Mouse (Mus musculus) c-Kit-positive CD71-positive TER-119-negative erythroid progenitor cells, embryonic 14.5 days (primary cell): ENCODE data around the gene Mcu.

Experiments
- DNase-seq: peaks from one replicate; pipeline ENCODE4 v3.0.0-alpha.2; 2013; ENCODE audit warnings: low read depth

The Mcu gene

GRCm38 (mm10) chr10:59616522-59616921 lies at the start of gene Mcu:
Mcu (minus strand) TSS chr10:59616692.
- DNase-seq: peak; percentile 87

- DNase-seq: no peak
Observed at GRCm38 (mm10) chr10:59665503-59666291, 49.2 kb upstream of the Mcu start.

- no peak for DNase-seq
Observed at GRCm38 (mm10) chr10:59664765-59665164, 48.3 kb upstream of the Mcu start.

DNA sequence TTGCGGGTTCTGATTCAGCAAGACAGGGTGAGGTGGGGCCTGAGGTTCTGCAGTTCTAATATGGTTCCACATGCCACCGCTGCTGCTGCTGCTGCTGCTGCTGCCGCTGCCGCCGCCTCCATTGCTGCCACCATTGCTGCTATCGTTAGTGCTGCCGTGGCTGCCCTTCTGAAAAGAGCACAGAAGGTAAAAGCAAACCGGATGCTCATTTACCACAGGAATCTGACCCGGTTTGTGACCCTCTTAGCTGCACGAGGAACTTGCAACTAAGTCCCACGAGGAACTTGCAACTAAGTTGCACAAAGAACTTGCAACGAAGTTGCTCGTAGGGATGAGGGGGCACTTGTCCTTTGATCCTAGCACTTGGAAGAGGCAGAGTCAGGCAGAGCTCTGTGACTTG lies 40.3 kb upstream of the Mcu start:
- no peak for DNase-seq

DNA sequence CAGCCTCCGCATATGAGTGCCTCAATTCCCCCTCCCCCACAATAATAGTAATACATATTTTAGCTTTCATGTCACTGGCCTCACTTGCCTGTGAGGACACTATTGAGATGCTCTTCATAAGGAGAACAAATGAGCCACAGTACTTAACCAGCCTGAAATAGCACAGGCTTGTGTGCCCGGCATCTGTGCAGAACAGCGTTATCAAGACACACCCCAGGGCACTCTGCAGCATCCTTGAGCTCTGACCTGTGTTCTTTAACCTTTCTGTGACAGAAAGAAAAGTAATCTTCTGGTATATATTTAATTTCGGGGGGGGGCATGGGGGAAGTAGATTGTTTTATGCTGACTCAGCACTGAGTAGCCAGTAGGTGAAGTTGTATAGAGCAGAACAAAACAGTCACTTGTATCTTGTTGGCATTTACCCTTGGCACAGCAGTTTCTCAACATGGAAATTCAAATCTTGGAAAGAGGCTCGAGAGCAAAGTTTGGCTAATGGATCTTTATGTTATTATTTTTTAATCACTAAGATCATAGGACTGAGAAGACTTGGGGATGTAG lies 30.4 kb upstream of the Mcu start:
- DNase-seq: no peak

DNA sequence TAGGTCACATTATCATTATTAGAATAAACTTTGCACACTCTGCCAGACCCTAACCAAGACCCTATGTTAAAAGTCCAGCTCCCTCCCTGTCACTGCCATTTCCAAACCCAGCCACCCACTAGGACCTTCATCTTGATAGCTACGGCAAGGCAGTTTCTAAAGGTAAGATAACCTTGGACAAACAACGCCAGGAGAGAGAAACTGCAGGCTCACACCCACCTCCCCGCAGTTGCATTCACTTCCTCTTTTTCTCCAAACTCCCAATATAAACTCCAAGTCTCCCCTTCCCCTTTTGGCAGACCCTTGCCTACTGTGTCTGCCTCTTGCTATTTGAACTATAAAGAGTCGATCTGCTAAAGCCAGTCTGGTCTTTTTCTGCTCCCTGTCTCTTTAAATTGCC lies 28.7 kb upstream of the Mcu start:
- DNase-seq: no peak

GRCm38 (mm10) chr10:59644710-59645109 lies 28.2 kb upstream of the Mcu start:
- DNase-seq: no peak

DNA sequence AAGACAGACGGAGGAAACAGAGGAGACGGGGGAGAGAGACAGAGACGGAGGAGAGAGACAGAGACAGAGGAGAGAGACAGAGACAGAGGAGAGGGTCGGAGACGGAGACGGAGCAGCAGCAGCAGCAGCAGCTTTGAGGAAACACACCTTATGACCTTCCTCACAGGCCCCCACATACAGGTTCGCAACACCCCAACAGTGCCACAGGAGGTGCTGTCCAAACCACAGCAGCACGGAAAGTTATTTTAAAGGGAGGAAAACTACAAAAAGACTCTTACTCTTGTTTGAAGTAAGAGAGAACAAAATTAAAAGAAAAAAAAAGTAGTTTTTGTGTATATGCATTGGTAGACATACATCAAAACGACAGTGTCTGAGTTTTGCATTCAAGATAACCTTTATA lies 27.2 kb upstream of the Mcu start:
- no peak for DNase-seq

GRCm38 (mm10) chr10:59642659-59643377 lies 26.3 kb upstream of the Mcu start:
- no peak for DNase-seq

DNA sequence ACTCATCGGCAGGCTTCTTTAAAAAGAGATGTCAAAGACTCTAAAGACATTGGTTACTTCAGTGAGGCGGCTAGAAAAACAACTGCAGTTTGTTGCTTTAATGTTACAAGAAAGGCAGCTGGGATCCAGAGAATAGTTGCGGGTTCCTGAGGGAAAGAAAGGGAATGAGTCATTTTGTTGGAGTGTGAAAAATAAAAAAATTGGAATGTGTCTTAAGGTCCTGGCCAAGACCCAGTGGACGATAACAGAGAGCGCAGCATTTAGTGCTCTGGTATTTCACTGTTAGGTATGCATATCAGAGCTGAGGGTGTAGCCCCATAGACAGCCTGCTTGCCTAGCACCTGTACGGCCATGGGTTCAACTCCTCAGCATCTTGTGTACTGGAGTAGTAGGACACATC lies 22.1 kb upstream of the Mcu start:
- no peak for DNase-seq

DNA sequence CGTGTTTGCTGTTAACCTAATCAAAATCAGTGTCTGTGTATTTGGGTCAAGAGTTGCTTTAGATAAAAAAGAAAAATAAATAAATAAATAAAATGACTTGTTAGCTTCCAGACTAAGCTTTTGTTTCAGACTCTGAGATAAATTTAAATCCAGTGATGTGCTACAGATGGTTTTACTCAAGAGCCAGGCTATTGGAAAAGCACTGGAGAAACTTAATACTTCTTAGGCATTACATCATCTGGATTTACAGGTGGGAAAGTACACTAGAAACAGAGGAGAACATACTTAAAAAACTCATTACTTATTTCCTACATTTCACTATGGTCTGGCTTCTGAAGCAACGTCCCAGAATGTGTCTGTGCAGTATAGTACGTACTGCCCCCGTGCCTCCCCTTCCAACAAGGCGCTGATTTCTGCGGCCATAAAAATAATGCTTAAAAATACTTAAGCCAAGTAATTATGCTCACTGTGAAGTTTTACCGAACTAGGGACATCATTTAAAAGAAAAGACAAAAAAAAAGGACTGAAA lies 21.2 kb upstream of the Mcu start:
- DNase-seq: no peak

- DNase-seq: no peak
Observed at GRCm38 (mm10) chr10:59636751-59637533, 20.4 kb upstream of the Mcu start.

DNA sequence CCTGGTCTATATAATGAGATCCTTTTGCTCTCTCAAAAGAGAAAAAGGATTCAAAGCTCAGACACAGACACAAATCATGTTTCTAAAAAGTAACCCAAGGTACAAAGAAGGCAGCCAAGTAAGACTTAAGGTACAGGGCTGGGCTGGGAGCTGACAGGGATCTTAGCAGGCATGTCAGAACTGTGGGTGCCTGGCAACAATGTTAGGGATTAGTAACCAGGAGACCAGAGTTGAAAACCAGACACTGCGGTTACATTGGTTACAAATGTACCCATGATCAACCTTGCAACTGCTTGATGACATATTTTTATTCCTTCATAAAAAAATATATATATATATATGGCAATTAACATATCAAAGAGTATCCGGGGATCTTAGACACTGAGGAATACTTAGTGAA lies 19.6 kb upstream of the Mcu start:
- DNase-seq: no peak

DNA sequence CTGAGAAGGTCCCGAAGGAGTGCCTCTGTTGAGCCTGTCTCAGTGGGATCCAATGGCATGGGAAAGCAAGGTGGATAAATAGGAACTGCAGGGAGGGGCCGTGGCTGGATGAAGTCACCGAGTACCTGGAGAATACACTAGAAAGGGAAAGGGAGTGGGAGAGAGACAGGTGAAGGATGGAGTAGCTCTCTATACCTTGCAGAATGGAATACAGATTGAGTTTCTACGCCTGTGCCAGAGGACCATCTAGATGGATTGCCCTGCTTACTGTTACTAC lies 13.0 kb upstream of the Mcu start:
- DNase-seq: no peak

GRCm38 (mm10) chr10:59628641-59629505 lies 12.4 kb upstream of the Mcu start:
- no peak for DNase-seq

- DNase-seq: no peak
Observed at GRCm38 (mm10) chr10:59623496-59623895, 7.0 kb upstream of the Mcu start.

DNA sequence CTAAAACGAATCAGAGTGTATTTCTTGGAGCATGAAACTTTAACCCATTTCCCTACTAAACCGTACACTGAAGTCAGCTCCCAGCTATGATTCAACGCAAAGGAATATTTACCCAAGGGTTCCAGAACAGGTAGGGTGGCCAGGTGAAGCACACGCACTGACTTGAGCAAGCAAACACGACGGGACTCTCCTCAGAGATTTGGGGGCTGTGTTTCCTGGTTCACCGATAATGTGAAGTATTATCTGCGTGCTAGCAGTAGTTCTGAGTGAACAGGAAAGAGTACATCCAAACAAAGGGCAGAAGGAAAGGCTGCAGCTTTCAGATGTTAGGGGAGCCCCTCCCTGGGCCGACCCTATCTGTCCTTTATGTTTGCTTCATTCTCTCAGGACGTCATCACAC lies 4.9 kb upstream of the Mcu start:
- DNase-seq: no peak

DNA sequence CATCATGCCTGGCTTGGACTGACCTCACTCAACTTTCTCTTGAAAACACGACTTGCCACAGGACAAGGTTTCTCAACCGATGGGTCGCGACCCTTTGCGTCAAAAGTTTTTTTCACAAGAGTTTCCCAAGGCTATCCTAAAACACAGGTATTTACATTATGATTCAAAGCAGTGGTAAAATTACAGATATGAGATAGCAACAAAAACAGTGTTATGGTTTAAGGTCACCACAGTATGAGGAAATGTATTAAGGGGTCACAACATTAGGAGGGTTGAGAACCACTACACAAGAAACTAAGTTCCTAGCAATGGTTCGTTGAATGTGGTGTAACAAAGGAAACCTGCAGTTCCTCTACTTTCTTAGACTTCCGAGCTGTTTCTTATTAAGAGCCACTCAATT lies 1.3 kb upstream of the Mcu start:
- DNase-seq: no peak

DNA sequence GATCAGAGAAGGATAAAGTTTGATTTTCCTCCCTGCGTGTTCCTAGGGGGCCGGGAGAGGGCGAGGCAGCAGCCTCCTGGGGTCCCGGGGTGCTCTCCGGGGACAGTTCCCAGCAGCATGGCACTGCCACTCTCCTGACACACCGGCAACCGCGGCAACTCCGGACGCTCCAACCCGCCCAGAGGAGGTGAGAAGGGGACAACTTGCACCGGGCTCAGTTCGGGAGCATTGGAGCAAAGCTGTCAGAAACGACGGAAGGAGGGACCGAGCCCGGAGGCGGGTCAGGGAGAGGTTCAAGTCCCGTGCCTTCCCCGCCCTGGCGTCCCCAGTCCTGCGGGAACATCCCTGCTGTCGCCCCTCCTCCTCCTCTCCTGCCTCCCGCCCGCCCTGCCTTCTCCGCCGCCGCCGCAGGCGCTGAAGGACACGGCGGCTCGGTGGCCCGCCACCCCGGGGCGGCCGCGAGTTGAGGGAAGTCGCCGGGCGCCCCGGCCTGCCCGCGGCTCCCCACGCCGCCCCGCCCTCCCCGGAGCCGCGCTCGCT lies 441 bp downstream of the Mcu start, which contains the start of gene Gm10322:
Gene Gm10322, plus strand, starts transcription at position 83 of the 540 bp plus-strand sequence.
- DNase-seq: peak; percentile 20

- no peak for DNase-seq
Observed at GRCm38 (mm10) chr10:59615411-59615810, 1.1 kb downstream of the Mcu start.

DNA sequence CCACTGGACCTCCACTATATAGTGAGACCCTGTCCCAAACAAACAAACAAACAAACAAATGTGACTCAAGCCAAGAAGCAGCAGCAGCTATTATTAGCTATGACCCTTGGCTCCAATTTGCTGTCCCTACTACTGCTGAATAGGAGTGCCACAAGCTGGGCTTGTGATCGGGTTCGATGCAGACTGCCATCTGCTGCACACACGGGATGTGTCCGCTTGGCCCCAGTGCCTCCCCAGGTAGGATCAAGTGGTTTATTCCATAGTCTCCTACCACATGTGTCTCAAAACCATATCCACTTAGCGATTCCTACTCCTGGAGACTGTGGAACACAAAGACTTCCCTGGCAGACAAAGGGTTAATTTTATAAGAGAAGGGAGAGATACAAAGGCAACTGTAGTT lies 2.4 kb downstream of the Mcu start:
- no peak for DNase-seq
